Mouse (Mus musculus) E14TG2a.4 (cell line): ENCODE results near the gene Ap1ar.

Experiments
- H3K27me3 ChIP-seq: 2 replicates; pipeline ENCODE4 v1.6.1; 2014; ENCODE audit warnings: low read length, control low read depth; ENCODE audit not compliant: insufficient read depth
- H3K36me3 ChIP-seq: 2 replicates; pipeline ENCODE4 v1.6.1; 2014; ENCODE audit warnings: low read length, control low read depth; ENCODE audit not compliant: insufficient read depth
- H3K4me1 ChIP-seq: replicated peaks from 2 replicates; pipeline ENCODE4 v1.6.1; 2014; ENCODE audit warnings: low read depth, low read length, control low read depth
- H3K4me3 ChIP-seq: replicated peaks from 2 replicates; pipeline ENCODE4 v1.5.1; 2014; ENCODE audit warnings: mild to moderate bottlenecking, low read length
- H3K9me3 ChIP-seq: 2 replicates; pipeline ENCODE4 v1.6.1; 2014; ENCODE audit warnings: low read length, control low read depth
- CTCF ChIP-seq: conservative IDR thresholded peaks from 2 replicates; pipeline ENCODE4 v1.5.1; 2014; ENCODE audit warnings: low read length
- NANOG ChIP-seq: IDR thresholded peaks from 2 replicates; pipeline ENCODE4 v1.6.1; 2014; ENCODE audit warnings: borderline replicate concordance, low read length, mixed read lengths
- POU5F1 ChIP-seq: IDR thresholded peaks from 2 replicates; pipeline ENCODE4 v1.6.1; 2014; ENCODE audit warnings: low read length, borderline replicate concordance

Ap1ar gene

GRCm38 (mm10) chr3:127762403-127762802, 74.9 kb downstream of the Ap1ar start:
- Histone ChIP-seq H3K36me3 (no peaks in the 10 kb centered on the region), H3K9me3 (no peaks in the 10 kb centered on the region), H3K4me3 (no peak overlapping the region), H3K27me3 (peaks cover 5% of the 10 kb centered on the region; the same call in 1 of the 2 replicates), H3K4me1 (no peaks in the 10 kb centered on the region)
- TF ChIP-seq POU5F1 = no peak
- TF ChIP-seq NANOG = no peak
- TF ChIP-seq CTCF = no peak

- Histone ChIP-seq H3K9me3 (no peaks in the 10 kb centered on the region), H3K4me1 (no peaks in the 10 kb centered on the region), H3K4me3 (no peak overlapping the region), H3K36me3 (no peaks in the 10 kb centered on the region), H3K27me3 (peaks cover 10% of the 10 kb centered on the region)
- no peak for TF ChIP-seq POU5F1
- no peak for TF ChIP-seq NANOG
- 0 out of 2 replicates have a peak, but pooled peaks have one; percentile 5 for TF ChIP-seq CTCF
These were observed 78.1 kb downstream of the Ap1ar start for GRCm38 (mm10) chr3:127759212-127759611.

DNA sequence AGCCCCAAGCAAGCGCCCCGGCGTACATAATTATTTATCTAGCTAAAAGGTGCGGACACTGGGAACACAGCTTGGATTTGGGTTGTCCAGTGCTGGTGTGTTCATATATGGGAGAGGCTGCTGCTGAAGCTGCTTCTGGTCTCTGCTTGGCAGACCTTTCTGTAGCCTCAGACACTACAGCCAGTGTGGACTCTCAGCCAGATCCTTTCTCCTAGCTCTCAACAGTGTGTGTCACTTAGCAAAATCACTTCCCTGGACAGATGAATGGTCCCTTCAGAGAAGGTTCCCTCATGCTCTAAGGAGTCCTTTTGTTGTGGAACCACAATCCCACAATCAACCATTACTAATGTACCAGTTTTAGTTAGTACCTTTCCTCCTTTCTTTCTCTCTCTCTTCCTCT, 78.5 kb downstream of the Ap1ar start:
- H3K27me3 ChIP-seq = peaks cover 10% of the 10 kb centered on the region
- H3K4me1 ChIP-seq = no peaks in the 10 kb centered on the region
- no peaks in the 10 kb centered on the region for H3K36me3 ChIP-seq
- H3K9me3 ChIP-seq = no peaks in the 10 kb centered on the region
- H3K4me3 ChIP-seq = no peak overlapping the region
- TF ChIP-seq CTCF (no peak), NANOG (no peak), POU5F1 (no peak)

- no peaks in the 10 kb centered on the region for H3K4me1 ChIP-seq
- H3K4me3 ChIP-seq = no peak overlapping the region
- H3K9me3 ChIP-seq = no peaks in the 10 kb centered on the region
- H3K27me3 ChIP-seq = peaks cover 10% of the 10 kb centered on the region
- TF ChIP-seq POU5F1 = no peak
- no peak for TF ChIP-seq NANOG
- no peak for TF ChIP-seq CTCF
- H3K36me3 ChIP-seq = no peaks in the 10 kb centered on the region
These were observed 79.4 kb downstream of the Ap1ar start for GRCm38 (mm10) chr3:127757886-127758301.
